Mouse (Mus musculus): ENCODE results near the gene Cx3cl1.

Cx3cl1 gene

DNA sequence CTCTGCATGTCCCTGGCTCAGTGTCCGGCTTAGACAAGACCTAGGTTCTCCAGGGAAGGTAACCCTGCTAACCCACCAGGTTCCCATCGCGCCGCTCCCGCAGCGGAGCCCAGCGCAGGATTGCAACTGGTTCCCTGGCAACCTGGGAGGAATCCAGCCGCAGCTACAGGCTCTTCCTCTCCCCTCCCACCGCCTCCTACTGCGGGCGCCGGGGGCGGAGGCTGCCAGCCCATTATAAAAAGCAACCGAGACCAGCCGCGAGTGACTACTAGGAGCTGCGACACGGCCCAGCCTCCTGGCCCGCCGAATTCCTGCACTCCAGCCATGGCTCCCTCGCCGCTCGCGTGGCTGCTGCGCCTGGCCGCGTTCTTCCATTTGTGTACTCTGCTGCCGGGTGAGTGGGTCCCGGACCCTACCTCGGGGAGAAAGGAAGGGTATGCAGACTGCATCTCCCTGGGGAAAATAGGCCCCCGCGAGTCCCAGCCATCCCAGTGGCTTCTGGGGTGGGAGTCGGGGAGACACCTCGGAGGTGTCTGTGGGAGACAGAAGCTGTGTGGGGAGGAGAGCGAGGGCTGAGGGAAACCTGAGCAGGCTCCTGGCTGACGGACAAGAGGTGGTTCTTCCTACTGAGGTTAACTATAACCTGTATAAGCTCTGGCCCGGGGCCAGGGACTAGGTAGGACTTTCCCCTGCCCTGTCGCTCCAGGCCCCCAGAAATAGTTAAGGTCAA lies at the start of gene Cx3cl1:
Gene Cx3cl1, plus strand, starts transcription at position 69 of the 730 bp plus-strand sequence.
- peak; percentile 81 for DNase-seq (ENCODE audit: low read depth, low spot score)

DNA sequence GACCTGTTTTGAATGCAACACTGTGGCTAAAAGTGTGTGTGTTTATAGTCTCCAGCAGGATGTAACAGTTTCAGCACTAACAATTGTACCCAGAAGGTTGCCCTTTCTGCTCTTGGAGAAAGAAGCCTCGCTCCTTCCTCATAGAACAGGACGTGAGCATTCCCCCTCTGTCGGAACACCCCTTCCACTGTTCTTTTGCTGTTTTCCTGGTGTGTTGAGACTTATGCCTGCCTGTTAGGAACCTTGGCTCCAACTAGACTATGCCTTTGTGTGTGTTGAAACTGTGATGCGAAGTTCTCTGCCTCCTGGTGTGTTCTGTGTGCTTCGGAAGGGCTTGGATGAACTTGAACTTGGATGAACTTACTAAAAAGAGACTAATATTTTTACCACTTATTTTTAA lies 45.8 kb upstream of the Cx3cl1 start:
- DNase-seq (ENCODE audit: low read depth, low spot score), result no peak

DNA sequence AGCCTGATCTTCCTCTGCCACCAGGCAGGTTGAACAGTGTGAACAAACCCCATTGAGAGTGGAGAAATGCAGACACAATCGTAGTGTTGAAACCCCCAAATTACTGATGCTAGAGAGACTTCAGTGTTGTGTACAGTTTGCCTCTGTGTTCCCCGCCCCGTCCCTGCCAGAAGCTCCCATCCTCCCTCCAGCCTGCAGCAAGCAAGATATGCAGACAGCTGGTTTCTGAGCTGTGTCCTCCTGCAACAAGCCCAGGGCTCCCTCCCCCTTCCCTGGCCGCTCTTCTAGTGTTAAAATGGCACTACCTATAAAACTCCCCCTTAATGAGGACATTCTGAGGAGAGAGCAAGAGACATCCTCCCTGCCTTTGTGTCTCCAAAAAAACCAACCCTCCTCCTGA lies 42.5 kb upstream of the Cx3cl1 start:
- no peak for DNase-seq (ENCODE audit: low read depth, low spot score)

DNA sequence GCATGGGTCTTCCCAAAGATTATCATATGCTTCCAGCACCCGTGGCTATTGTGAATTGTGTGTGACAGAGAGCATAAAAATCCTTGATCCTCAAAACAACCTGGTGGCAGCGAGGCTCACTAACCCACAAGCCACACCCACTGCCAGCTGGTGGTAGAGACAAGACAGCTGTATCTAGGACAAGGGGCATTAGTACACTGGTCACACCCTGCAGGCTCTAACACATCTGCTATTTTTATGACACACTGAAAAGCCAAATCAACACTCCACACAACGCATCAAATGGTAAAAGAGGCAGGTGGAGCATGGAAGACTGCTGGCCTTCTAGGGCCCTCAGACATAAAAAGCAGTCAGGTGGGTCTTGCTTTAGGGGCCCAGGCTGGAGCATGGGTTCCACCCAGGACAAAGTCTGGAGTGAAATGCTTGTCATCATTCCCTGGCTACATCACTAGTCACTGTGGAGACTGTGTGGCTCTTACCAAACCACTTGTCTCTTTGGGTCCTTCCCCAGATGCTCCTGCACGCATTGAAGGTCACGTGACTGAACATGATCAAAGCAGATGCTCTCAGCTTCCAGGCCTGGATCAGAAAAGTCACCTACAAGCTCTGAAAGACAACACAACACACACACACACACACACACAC lies 37.9 kb upstream of the Cx3cl1 start:
- no peak for DNase-seq (ENCODE audit: low read depth, low spot score)

DNA sequence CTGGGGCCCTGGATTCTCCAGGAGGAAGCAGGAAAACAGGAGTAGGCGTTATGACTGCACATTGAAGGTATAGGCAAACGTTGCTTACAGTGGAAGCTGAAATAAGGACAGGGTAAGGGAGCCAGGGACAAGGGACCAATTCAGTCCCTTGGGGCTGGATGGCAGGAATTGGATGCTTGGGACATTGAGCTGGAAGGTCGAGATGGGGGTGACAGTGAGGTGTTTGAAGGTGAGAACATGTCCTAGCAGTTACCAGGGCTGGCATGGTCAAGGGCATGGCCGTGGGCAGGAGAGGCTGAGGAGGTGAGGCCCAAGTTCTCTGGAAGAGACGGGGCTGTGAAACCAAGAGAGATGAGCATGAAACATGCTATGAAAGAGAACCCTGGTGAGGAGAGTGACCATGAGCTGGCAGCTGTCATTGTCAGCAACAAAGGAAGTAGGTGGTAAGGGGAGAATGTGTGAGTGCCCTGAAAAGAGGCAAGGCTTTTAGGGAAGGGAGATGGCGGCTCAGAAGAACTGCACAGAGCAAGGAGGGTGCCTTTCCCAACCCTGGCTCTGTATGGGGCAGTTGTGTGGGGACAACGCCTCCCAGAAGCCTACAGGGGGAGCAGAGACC lies 37.0 kb upstream of the Cx3cl1 start:
- no peak for DNase-seq (ENCODE audit: low read depth, low spot score)

DNA sequence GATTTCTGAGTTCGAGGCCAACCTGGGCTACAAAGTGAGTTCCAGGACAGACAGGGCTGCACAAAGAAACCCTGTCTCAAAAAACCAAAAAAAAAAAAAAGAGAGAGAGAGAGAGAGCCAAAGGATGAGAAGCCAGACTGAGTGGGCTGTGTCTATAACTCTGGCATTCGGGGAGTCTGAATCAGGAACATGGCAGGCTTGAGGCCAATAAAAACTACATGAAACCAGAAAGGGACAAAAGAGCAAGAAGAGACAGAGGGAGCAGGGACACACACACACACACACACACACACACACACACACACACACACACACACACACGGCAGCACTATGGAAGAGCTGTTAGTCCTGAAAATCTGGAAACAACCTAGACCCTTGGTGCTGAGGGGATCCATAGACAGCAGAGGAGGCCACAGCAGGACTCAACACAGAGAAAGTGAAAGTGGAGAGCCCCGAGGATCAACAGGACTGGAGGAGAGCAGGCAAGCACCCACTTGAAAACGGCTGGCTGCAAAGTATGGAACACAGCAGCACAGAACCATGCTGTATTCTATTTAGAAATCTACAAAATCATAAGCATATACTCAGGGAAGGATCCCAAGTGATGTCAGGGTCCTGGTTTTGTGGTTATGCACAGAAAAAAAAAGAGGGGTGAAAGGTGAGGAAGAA lies 36.2 kb upstream of the Cx3cl1 start:
- no peak for DNase-seq (ENCODE audit: low read depth, low spot score)

DNA sequence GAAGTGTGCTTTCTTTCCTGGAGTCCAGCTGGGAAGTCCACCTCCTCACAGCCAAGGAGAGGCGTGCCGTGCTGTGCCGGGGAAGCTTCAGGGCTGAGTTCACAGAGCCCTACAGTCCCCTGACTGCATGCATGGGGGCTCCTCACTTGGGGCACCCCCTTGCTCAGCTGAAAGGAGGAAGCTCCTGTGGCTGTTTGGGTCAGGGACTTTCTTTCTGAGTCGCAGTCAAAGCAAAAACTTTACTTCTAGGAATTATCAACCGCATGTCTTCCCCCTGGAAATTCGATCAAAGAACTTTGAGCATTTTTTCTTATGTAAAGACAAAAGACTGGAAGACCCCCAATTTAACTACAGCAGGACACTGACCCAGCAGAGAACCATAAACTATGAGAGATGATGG lies 32.0 kb upstream of the Cx3cl1 start:
- no peak for DNase-seq (ENCODE audit: low read depth, low spot score)

DNA sequence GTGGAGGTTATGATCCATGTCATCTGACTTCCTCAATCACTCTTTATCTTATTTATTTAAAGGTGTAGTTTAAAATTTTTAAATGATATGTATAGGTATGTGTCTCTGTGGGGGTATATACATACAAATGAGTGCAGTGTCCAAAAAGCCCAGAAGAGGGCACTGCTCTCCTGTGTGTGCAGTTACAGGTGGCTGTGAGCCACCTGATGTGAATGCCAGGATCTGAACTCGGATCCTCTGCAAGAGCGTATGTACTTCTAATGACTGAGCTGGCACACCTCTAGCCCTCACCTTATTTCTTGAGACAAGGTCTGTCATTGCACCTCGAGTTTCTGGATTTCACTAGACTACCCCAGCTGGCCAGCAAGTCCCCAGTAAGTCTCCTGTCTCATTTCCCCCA lies 31.2 kb upstream of the Cx3cl1 start:
- DNase-seq (ENCODE audit: low read depth, low spot score), result no peak

DNA sequence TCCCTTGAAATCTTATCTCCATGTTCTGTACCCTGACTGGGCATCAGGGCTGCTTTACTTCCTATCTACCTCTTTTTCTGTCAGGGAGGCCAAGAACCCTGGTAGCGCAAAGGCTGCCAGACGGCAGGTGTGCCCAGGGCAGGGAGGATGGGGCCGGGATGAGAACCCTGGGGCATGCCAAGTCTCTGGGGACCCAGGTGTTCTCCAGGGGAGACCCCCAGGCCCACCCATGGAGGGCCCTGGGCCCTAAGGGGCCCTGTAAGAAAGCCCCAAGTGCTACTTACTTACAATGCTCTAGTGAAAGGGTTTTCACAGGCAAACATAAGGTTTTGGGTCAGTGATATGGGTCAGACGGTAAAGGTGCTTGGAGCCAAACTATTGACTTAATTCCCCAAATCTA lies 30.1 kb upstream of the Cx3cl1 start:
- no peak for DNase-seq (ENCODE audit: low read depth, low spot score)

DNA sequence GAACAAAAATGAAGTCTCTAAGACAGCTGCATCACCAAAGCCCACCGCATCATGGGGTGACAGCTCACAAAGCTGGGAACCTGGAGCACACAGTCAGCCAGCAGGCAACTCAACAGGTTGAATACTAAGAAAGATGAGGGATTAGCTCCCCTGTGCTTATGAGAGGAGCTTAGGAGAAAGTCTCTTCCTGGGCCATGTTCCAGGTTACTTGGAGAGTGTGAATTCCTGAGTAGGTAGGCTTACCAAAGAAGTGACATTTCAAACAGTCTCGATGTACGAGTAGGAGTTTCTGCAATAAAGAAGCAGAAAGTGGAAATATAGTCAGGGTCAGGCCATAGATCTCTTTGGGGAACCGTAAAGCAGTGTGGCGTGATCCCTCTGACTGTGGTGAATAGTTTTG lies 27.3 kb upstream of the Cx3cl1 start:
- DNase-seq (ENCODE audit: low read depth, low spot score), result no peak

DNA sequence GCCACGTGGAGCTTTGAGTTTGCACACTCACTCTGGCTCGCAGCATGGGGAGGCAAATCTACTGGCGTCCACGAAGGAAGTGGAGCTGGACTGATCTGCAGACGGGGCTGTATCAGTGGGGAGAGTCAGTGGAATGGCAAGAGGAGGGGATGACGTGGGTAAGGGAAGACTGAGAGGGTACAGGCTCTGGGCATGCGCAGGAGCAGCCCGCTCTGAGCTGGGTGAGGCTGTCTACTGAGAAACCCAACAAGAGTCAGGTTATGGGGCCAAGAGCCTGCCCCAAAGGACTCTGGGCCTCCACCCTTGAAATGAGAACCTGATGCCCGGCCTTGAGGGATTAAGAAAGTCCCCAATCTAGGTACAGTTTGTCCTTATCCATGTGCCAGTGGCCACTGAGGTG lies 26.8 kb upstream of the Cx3cl1 start:
- no peak for DNase-seq (ENCODE audit: low read depth, low spot score)

DNA sequence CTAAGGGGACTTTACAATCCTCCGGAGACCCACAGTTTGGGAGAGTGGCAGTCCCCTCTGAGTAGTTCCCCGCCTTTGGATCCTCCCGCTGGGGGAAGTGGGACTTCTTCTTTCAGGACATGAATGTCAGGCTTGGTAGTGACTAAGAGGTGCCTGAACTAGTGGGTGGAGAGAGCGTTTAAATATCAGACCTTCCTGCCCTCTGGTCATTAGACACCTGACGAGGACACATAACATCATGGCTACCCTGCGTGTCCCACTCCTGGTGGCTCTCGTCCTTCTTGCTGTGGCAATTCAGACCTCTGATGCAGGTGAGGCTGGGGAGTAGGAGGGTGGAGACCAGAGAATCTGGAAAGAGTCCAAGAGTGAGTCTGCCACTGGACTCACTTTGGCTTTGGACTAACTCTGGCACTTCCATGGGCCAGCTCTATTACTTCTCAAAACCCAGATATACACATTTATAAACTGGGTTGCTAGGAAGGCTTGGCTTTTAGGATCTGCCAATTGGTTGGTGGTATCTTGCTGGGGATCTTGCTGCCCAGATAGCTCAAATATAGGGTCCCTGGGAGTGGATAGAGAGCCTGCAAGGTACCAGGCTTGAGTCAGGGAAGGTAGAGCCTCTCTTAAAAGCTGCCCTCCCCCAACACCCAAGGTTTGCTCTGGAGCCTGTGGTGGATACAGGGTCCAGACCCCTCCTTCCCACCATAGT lies 26.2 kb upstream of the Cx3cl1 start, which contains the start of gene Ccl22:
Gene Ccl22, plus strand, starts transcription at position 115 of the 709 bp plus-strand sequence.
- no peak for DNase-seq (ENCODE audit: low read depth, low spot score)

DNA sequence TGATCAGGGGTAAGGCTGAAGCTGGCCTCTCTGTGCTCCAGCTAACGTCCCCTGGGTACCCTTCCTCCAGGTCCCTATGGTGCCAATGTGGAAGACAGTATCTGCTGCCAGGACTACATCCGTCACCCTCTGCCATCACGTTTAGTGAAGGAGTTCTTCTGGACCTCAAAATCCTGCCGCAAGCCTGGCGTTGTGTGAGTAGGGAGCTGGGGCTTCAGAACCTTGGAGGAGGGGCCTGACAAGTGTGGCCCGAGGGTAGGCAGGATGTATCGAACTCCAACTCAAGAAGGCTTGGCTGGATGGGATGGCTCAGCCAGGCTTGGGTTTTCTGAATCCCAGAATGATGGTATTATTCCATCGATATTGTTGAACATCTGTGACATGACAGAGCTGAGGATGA lies 25.0 kb upstream of the Cx3cl1 start:
- DNase-seq (ENCODE audit: low read depth, low spot score), result no peak

DNA sequence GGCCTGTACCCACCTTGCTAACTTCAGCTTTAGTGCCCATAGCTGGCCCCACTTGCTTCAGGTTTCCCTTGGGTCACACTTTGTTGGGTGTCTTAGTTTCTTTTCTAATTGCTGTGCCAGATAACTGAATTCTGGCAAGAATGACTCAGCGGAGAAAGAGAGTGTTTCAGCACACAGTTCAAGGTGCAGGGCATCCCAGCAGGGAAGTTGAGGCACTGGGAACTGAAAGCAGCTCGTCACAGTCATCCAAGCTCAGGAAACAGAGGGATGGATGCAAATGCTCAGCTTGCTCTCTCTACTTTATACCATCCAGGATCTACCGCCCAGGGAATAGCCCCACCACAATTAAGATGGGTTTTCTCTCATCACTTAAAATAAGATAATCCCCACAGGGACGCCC lies 23.4 kb upstream of the Cx3cl1 start:
- DNase-seq (ENCODE audit: low read depth, low spot score), result no peak

DNA sequence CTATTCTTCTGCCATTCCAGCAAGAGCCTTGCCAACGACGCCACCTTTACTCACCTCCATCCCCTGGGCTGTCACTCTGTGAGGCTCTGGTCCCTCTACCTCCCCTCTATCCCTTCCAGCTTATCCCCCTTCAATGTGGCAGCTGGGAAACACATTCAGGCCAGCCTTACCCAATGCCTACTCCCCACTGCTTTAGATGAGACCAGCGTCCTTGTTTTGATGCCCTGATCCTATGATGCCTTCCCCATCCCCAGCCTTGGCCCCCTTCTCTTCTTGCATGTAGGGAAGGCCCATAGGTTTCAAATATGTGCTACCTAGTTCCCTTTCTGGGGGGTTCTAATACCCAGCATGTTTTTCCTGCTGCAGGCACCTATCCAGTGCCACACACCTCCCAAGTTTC lies 21.9 kb upstream of the Cx3cl1 start:
- no peak for DNase-seq (ENCODE audit: low read depth, low spot score)

DNA sequence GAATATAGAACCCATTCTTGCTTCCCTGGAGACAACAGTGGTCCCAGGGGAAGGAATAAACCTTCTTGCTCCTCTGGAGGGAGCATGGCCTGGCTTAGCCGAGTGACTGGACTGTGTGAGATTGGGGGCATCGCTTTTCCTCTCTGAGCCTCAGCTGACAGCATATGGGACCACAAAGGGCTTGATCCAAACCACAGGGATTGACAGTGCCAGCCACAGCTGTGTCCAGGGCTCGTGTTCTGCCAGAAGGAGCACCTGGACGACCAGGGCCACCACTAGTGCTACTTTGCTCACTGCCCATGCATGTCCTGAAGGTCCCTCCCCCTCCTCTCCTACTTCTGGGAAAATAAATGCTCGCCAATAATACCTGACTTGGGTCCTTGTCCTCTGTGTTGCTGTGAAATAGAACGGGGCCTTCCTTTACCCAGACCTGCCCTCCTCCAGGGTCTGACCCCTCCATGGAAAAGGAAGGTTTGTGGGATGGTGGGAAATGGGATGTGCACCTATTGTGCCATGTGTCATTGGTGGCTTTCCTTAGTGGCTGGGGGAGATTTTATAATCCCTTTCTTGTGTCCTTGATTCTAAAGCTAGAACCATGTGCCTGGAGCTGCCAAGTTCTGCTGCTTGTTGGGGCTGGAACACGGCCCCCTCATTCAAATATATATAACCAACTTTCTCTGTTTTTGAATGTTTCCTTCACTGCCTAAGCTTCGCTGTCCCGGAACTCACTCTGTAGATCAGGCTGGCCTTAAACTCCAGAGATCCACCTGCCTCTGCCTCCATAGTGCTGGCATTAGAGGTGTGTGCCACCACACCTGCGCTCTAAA lies 20.6 kb upstream of the Cx3cl1 start:
- DNase-seq (ENCODE audit: low read depth, low spot score), result no peak

DNA sequence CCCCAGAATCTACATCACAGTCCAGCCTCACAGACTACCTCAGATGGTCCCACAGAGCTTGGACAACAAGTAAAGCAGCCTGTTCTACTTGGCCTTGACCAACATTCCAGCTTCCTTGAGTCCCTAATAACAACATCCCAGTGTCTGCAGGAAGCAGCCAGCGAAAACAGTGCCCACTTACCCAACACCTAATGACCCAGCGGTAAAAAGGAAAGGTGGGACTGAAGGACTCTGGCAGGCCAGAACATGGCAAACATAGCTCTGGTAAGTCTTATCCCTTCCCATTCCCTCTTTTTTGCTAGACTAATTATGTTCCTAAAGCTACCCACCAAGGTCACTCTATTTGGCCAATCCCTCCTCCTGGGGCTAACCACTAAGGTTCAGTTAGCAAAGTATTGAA lies 17.8 kb upstream of the Cx3cl1 start:
- no peak for DNase-seq (ENCODE audit: low read depth, low spot score)

DNA sequence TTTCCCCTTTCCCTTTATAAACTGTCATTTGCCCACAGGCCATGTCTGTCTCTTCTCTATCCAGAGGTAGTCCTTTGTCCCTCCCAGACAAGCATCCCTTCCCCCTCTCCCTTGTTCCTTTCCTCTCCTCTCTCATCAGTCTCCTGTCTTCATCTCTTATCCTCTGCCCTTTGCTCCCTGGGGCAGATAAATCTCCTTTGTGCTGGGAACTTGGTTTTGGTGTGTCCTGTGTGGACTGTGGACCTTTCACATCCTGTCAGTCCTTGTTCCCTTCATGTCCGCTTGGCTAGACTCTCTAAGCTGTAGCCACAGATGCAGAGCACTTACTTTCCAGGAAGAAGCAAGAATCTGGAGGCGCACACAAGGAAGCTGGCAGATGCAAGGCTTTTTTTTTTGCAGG lies 17.3 kb upstream of the Cx3cl1 start:
- DNase-seq (ENCODE audit: low read depth, low spot score), result no peak

DNA sequence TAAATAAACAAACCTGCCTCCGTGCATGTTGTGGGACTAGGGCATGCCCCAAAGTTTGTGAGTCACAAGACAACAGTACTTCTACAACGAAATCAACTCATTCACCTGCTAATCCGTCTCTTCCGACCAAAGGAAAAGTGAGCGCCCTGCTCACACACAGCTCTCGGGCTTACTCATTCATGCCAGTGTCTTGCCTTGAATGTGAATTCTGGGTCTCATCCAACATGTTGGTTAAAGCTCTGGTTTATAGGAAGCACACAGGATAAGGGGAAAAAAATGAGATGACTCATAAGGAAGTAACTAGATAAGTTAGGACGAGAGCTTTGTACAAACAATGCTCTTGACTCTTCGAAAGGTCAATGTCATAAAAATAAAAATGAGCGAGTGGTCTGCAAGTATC lies 4.8 kb upstream of the Cx3cl1 start:
- no peak for DNase-seq (ENCODE audit: low read depth, low spot score)

DNA sequence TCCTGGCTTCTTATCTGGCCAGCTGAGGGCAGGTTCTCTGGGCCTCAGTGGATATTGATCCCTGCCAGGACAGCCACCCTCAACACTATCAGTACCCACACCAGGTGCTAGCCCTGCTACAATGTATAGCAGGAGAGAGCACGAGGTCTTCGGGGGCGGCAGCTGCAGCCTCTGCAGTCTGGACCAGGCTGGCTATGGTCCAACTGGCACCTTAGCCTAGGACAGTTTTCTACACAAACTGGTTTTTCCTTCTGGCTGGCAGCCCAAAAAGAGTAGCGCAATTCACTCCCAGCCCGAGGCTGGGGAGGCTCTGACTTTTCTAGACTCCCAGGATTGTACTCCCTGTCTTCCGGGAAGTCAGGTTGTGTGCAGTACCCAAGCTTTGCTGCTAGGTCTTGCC lies 864 bp upstream of the Cx3cl1 start:
- no peak for DNase-seq (ENCODE audit: low read depth, low spot score)

DNA sequence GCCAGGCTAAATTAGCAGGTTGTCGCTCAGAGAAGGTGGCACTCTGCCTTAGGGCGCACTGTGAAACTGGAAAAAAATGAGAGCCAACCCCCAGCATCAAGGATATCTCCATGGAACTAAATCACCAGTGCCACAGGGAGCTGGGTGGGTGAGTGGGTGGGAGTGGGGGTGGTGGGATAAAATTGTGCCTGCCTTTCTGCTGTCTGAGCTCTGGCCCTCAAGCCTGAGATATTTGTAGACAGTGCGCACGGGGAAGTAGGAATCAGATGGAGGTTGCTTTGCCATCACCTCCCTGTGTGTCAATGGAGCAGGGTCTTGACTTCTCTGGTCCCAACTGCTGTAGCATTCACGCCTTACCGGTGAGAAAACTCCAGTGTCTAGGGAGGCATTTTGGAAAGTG lies 1.2 kb downstream of the Cx3cl1 start:
- no peak for DNase-seq (ENCODE audit: low read depth, low spot score)

Data from mesoderm, embryonic 11.5 days (tissue).